Mouse (Mus musculus): ENCODE results near the gene Rgs10.

The Rgs10 gene

GRCm38 (mm10) chr7:128417930-128418779 lies at the start of gene Rgs10:
Rgs10 (minus strand) TSS chr7:128418758.
- peak; percentile 81 for DNase-seq (ENCODE audit: extremely low read depth, insufficient read length, low spot score)

- no peak for DNase-seq (ENCODE audit: extremely low read depth, insufficient read length, low spot score)
Measured at GRCm38 (mm10) chr7:128462406-128462805, 43.8 kb upstream of the Rgs10 start.

- peak; percentile 98 for DNase-seq (ENCODE audit: extremely low read depth, insufficient read length, low spot score)
Measured at GRCm38 (mm10) chr7:128461285-128462215, 43.0 kb upstream of the Rgs10 start, which contains the start of gene Tial1. Tial1 (minus strand) TSS chr7:128461717.

GRCm38 (mm10) chr7:128460865-128461228 lies 42.3 kb upstream of the Rgs10 start:
- no peak for DNase-seq (ENCODE audit: extremely low read depth, insufficient read length, low spot score)

GRCm38 (mm10) chr7:128460131-128460864 lies 41.7 kb upstream of the Rgs10 start:
- DNase-seq (ENCODE audit: extremely low read depth, insufficient read length, low spot score), result peak; percentile 56

GRCm38 (mm10) chr7:128459791-128460130 lies 41.2 kb upstream of the Rgs10 start:
- no peak for DNase-seq (ENCODE audit: extremely low read depth, insufficient read length, low spot score)

GRCm38 (mm10) chr7:128458011-128458410 lies 39.5 kb upstream of the Rgs10 start:
- DNase-seq (ENCODE audit: extremely low read depth, insufficient read length, low spot score), result no peak

- DNase-seq (ENCODE audit: extremely low read depth, insufficient read length, low spot score), result no peak
Measured at GRCm38 (mm10) chr7:128452731-128453130, 34.2 kb upstream of the Rgs10 start.

GRCm38 (mm10) chr7:128440584-128440983 lies 22.0 kb upstream of the Rgs10 start:
- DNase-seq (ENCODE audit: extremely low read depth, insufficient read length, low spot score), result no peak

- no peak for DNase-seq (ENCODE audit: extremely low read depth, insufficient read length, low spot score)
Measured at GRCm38 (mm10) chr7:128439251-128439650, 20.7 kb upstream of the Rgs10 start.

GRCm38 (mm10) chr7:128438131-128438530 lies 19.6 kb upstream of the Rgs10 start:
- no peak for DNase-seq (ENCODE audit: extremely low read depth, insufficient read length, low spot score)

- no peak for DNase-seq (ENCODE audit: extremely low read depth, insufficient read length, low spot score)
Measured at GRCm38 (mm10) chr7:128433213-128433612, 14.7 kb upstream of the Rgs10 start.

- DNase-seq (ENCODE audit: extremely low read depth, insufficient read length, low spot score), result no peak
Measured at GRCm38 (mm10) chr7:128432574-128432973, 14.0 kb upstream of the Rgs10 start.

GRCm38 (mm10) chr7:128422491-128422890 lies 3.9 kb upstream of the Rgs10 start:
- DNase-seq (ENCODE audit: extremely low read depth, insufficient read length, low spot score), result no peak

- DNase-seq (ENCODE audit: extremely low read depth, insufficient read length, low spot score), result no peak
Measured at GRCm38 (mm10) chr7:128421701-128422100, 3.1 kb upstream of the Rgs10 start.

GRCm38 (mm10) chr7:128419690-128420089 lies 1.1 kb upstream of the Rgs10 start:
- DNase-seq (ENCODE audit: extremely low read depth, insufficient read length, low spot score), result no peak

- peak; percentile 78 for DNase-seq (ENCODE audit: extremely low read depth, insufficient read length, low spot score)
Measured at GRCm38 (mm10) chr7:128417226-128417929, 1.2 kb downstream of the Rgs10 start.

- DNase-seq (ENCODE audit: extremely low read depth, insufficient read length, low spot score), result no peak
Measured at GRCm38 (mm10) chr7:128416664-128417063, 1.9 kb downstream of the Rgs10 start.

GRCm38 (mm10) chr7:128414433-128414832 lies 4.1 kb downstream of the Rgs10 start:
- no peak for DNase-seq (ENCODE audit: extremely low read depth, insufficient read length, low spot score)

Data from 3134 (cell line).